Mouse (Mus musculus): ENCODE measurements around the gene Wdr54. TPM values are rescaled to one million over a fixed set of nuclear protein-coding genes. Genes with fewer than 3 reads are reported as not detected.

Gene Wdr54
- total and polyA plus RNA-seq, 2 experiments from 2014 or later = 12.7 to 21.5 TPM

DNA sequence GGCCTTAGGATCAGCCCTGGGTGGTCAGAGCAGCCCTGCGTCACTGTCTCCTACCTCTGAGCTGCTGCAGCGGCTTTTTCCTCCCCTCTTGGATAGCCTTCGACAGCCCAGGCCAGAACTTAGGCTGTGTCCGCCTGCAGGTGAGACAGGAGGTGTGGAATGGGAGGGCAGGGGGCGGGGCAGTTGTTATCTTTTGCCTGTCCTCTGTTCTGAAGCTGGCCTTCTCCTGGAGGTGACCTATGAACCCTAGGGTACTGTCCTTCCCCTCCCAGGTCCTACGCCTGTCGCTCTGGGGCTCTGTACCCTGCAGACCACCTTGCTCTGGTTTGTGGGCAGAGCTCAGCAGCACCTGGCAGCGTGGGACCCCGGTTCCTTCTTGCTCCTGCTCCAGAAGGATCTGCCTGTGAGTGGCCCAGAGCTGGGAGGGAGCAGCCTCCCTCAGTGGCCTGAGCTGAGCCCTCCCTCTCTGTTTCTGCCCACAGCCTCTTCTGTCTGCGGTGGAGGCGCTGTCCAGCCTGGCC lies 53.0 kb downstream of the Wdr54 start:
- H3K27me3 ChIP-seq (ENCODE audit: insufficient read depth, low read length) = no peaks in the 10 kb centered on the region
- H3K4me2 ChIP-seq (ENCODE audit: low read depth, low read length, poor library complexity, severe bottlenecking) = peak overlapping the region; percentile 74
- 0 out of 2 replicates have a peak overlapping the region, but pooled peaks have one; percentile 7 for H3K27ac ChIP-seq (ENCODE audit: low read depth, low read length)
- H3K4me3 ChIP-seq (ENCODE audit: low read depth, low read length) = peak overlapping the region; percentile 78
- no peak for ATAC-seq (ENCODE audit: low FRiP score)
- H3K4me1 ChIP-seq (ENCODE audit: insufficient read depth, low read length) = peaks cover 13% of the 10 kb centered on the region
- 56% methylated on average over 11 of the region's 11 CpGs for WGBS
- no peak for DNase-seq (ENCODE audit: low spot score)
- no peaks in the 10 kb centered on the region for H3K9me3 ChIP-seq (ENCODE audit: low read length)
- peaks cover 17% of the 10 kb centered on the region; the same call in 1 of the 2 replicates for H3K36me3 ChIP-seq (ENCODE audit: insufficient read depth, low read length)
- no peak for TF ChIP-seq CTCF (IDR thresholded peaks at IDR 0.05)
- H3K9ac ChIP-seq (replicated peaks; ENCODE audit: low read length, poor library complexity, severe bottlenecking) = peak overlapping the region; percentile 83

DNA sequence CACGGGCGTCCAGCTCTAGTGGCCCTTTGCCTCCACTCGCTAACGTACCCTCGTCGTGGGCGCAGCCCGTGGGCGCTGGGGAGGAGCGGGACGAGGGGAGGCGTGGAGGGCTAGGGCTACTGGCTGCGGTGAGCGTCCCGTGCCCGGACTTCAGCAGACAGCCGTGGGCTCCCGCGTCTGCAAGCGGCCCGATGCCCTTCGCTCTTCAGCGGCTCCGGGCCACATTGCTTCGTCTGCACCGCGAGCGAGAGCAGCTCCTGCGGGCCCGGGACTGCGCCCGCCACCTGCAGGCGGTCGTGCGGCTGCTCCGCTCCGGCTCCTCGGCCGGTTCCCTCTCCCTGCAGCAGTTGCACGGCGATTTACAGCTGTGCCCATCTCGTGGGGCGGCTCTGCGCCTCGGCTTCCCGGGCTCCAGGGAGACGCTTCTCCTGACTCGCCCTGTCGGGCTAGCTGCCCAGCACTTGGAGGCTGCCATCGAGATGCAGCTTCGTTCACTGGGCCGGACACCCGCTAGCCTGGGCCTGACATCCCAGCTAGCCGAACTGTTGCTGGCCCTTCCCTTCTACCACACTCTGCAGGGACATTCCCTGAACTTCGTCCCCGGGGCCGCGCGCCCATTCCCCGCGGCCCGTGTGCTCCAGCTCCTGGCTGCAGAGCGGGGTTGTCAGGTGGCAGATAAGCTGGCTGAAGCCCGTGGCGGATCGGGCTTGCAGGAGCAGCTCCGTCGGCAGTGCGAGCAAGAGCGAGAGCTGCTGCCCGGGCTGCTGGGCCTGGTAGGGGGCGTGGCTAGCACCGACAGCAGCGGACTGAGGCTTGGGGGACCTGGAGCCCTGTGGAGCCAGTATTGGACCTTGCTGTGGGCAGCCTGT lies 54.3 kb downstream of the Wdr54 start:
- DNase-seq (ENCODE audit: low spot score) (peak; percentile 55), ATAC-seq (ENCODE audit: low FRiP score) (peak; percentile 84)
- peak overlapping the region; percentile 79 for H3K27ac ChIP-seq (ENCODE audit: low read depth, low read length)
- under 1% methylated on average over 62 of the region's 74 CpGs for WGBS
- peak overlapping the region; percentile 78 for H3K4me3 ChIP-seq (ENCODE audit: low read depth, low read length)
- no peaks in the 10 kb centered on the region for H3K27me3 ChIP-seq (ENCODE audit: insufficient read depth, low read length)
- peaks cover 8% of the 10 kb centered on the region for H3K4me1 ChIP-seq (ENCODE audit: insufficient read depth, low read length)
- H3K36me3 ChIP-seq (ENCODE audit: insufficient read depth, low read length) = peaks cover 12% of the 10 kb centered on the region; the same call in 1 of the 2 replicates
- peak overlapping the region; percentile 83 for H3K9ac ChIP-seq (replicated peaks; ENCODE audit: low read length, poor library complexity, severe bottlenecking)
- H3K4me2 ChIP-seq (ENCODE audit: low read depth, low read length, poor library complexity, severe bottlenecking) = peak overlapping the region; percentile 74
- no peaks in the 10 kb centered on the region for H3K9me3 ChIP-seq (ENCODE audit: low read length)
- peak; percentile 56 for TF ChIP-seq CTCF (IDR thresholded peaks at IDR 0.05)

DNA sequence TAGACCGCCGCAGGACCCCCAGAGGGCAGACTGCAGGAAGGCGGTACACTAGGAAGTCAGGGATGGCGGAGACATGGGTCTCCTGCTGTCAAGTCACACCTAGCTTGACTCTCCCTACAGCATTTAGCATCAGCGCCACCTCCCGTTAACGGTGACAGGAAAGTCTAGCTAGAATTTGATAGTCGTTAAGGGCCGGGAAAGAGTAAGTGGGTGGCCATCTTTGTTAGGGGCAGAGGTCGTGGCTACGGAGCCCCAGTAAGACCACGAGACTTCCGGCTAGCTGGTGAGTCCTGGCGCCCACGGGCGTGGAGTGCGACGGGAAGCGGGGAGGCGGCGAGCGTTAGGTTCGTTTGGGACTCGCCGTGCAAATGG lies 54.9 kb downstream of the Wdr54 start, which contains the start of the genes Ccdc142 and Gm42688:
Gene Ccdc142 (plus strand): TSS at position 286 of the 372 bp plus-strand sequence.
Gene Gm42688 (plus strand): TSS at position 302 of the 372 bp plus-strand sequence.
- Histone ChIP-seq H3K9ac (replicated peaks; ENCODE audit: low read length, poor library complexity, severe bottlenecking) (peak within 1 kb of the TSS; percentile 83), H3K9me3 (ENCODE audit: low read length) (no peaks in the 10 kb centered on the region), H3K4me2 (ENCODE audit: low read depth, low read length, poor library complexity, severe bottlenecking) (peak within 1 kb of the TSS; percentile 74), H3K27ac (ENCODE audit: low read depth, low read length) (peak within 1 kb of the TSS; percentile 79), H3K4me3 (ENCODE audit: low read depth, low read length) (peak within 1 kb of the TSS; percentile 78), H3K4me1 (ENCODE audit: insufficient read depth, low read length) (peaks cover 8% of the 10 kb centered on the region), H3K27me3 (ENCODE audit: insufficient read depth, low read length) (no peaks in the 10 kb centered on the region), H3K36me3 (ENCODE audit: insufficient read depth, low read length) (peaks cover 8% of the 10 kb centered on the region; the same call in 1 of the 2 replicates)
- peak; percentile 82 for TF ChIP-seq CTCF (IDR thresholded peaks at IDR 0.05)
- DNase-seq (ENCODE audit: low spot score) (peak; percentile 95), ATAC-seq (ENCODE audit: low FRiP score) (peak; percentile 91)
- 0% methylated on average over 25 of the region's 25 CpGs for WGBS

Other genes with a start within 250 kb of the Wdr54 start
- gene Sema4f, start 216.6 kb downstream of the Wdr54 start, total RNA-seq (2014; rRNA removed) = 15.4 and 15.5 TPM in 2 replicates
- 16.6 and 16.9 TPM in 2 replicates for gene Sema4f, start 216.6 kb downstream of the Wdr54 start, polyA plus RNA-seq (2015; fragmentation: Nextera tagmentation; extraction: Ambion mirVana)
- 1.2 TPM in 1 of 2 replicates, not detected in the other for gene M1ap, start 209.5 kb downstream of the Wdr54 start, total RNA-seq (2014; rRNA removed)
- gene M1ap, start 209.5 kb downstream of the Wdr54 start, polyA plus RNA-seq (2015; fragmentation: Nextera tagmentation; extraction: Ambion mirVana) = 0.12 TPM in 1 of 2 replicates, not detected in the other
- gene Dok1, start 122.9 kb downstream of the Wdr54 start, total RNA-seq (2014; rRNA removed) = 3.9 and 5.0 TPM in 2 replicates
- gene Dok1, start 122.9 kb downstream of the Wdr54 start, polyA plus RNA-seq (2015; fragmentation: Nextera tagmentation; extraction: Ambion mirVana) = 1.1 and 2.3 TPM in 2 replicates
- gene Loxl3, start 122.2 kb downstream of the Wdr54 start, total RNA-seq (2014; rRNA removed) = 6.9 and 7.3 TPM in 2 replicates
- 4.7 and 5.6 TPM in 2 replicates for gene Loxl3, start 122.2 kb downstream of the Wdr54 start, polyA plus RNA-seq (2015; fragmentation: Nextera tagmentation; extraction: Ambion mirVana)
- gene Aup1, start 101.9 kb downstream of the Wdr54 start, total RNA-seq (2014; rRNA removed) = 180 and 190 TPM in 2 replicates
- 130 and 155 TPM in 2 replicates for gene Aup1, start 101.9 kb downstream of the Wdr54 start, polyA plus RNA-seq (2015; fragmentation: Nextera tagmentation; extraction: Ambion mirVana)
- 45.4 and 56.5 TPM in 2 replicates for gene Htra2, start 101.1 kb downstream of the Wdr54 start, total RNA-seq (2014; rRNA removed)
- gene Htra2, start 101.1 kb downstream of the Wdr54 start, polyA plus RNA-seq (2015; fragmentation: Nextera tagmentation; extraction: Ambion mirVana) = 87.8 and 93.4 TPM in 2 replicates
- 0.09 and 0.11 TPM in 2 replicates for gene Dqx1, start 98.6 kb downstream of the Wdr54 start, total RNA-seq (2014; rRNA removed)
- gene Dqx1, start 98.6 kb downstream of the Wdr54 start, polyA plus RNA-seq (2015; fragmentation: Nextera tagmentation; extraction: Ambion mirVana) = 0.30 and 0.32 TPM in 2 replicates
- gene Tlx2, start 86.1 kb downstream of the Wdr54 start, total RNA-seq (2014; rRNA removed) = not detected in 2 replicates
- not detected in 2 replicates for gene Tlx2, start 86.1 kb downstream of the Wdr54 start, polyA plus RNA-seq (2015; fragmentation: Nextera tagmentation; extraction: Ambion mirVana)
- 11.8 and 20.4 TPM in 2 replicates for gene Pcgf1, start 78.5 kb downstream of the Wdr54 start, total RNA-seq (2014; rRNA removed)
- 30.4 and 35.5 TPM in 2 replicates for gene Pcgf1, start 78.5 kb downstream of the Wdr54 start, polyA plus RNA-seq (2015; fragmentation: Nextera tagmentation; extraction: Ambion mirVana)
- gene Lbx2, start 70.0 kb downstream of the Wdr54 start, total RNA-seq (2014; rRNA removed) = not detected in 2 replicates
- 0.26 TPM in 1 of 2 replicates, not detected in the other for gene Lbx2, start 70.0 kb downstream of the Wdr54 start, polyA plus RNA-seq (2015; fragmentation: Nextera tagmentation; extraction: Ambion mirVana)
- gene Ccdc142, start 54.8 kb downstream of the Wdr54 start, total RNA-seq (2014; rRNA removed) = 13.6 and 26.0 TPM in 2 replicates
- gene Ccdc142, start 54.8 kb downstream of the Wdr54 start, polyA plus RNA-seq (2015; fragmentation: Nextera tagmentation; extraction: Ambion mirVana) = 6.0 TPM in 2 replicates
- 4.4 and 8.1 TPM in 2 replicates for gene Gm42688, start 54.8 kb downstream of the Wdr54 start, total RNA-seq (2014; rRNA removed)
- gene Gm42688, start 54.8 kb downstream of the Wdr54 start, polyA plus RNA-seq (2015; fragmentation: Nextera tagmentation; extraction: Ambion mirVana) = 3.5 and 4.4 TPM in 2 replicates
- 46.4 and 57.2 TPM in 2 replicates for gene Mrpl53, start 47.4 kb downstream of the Wdr54 start, total RNA-seq (2014; rRNA removed)
- 115 and 118 TPM in 2 replicates for gene Mrpl53, start 47.4 kb downstream of the Wdr54 start, polyA plus RNA-seq (2015; fragmentation: Nextera tagmentation; extraction: Ambion mirVana)
- gene Mogs, start 40.9 kb downstream of the Wdr54 start, total RNA-seq (2014; rRNA removed) = 32.6 and 40.3 TPM in 2 replicates
- gene Mogs, start 40.9 kb downstream of the Wdr54 start, polyA plus RNA-seq (2015; fragmentation: Nextera tagmentation; extraction: Ambion mirVana) = 18.8 and 19.8 TPM in 2 replicates
- 152 and 199 TPM in 2 replicates for gene Wbp1, start 34.8 kb downstream of the Wdr54 start, total RNA-seq (2014; rRNA removed)
- gene Wbp1, start 34.8 kb downstream of the Wdr54 start, polyA plus RNA-seq (2015; fragmentation: Nextera tagmentation; extraction: Ambion mirVana) = 85.3 and 91.6 TPM in 2 replicates
- 29.4 and 40.9 TPM in 2 replicates for gene Ino80b, start 31.0 kb downstream of the Wdr54 start, total RNA-seq (2014; rRNA removed)
- 14.6 and 16.2 TPM in 2 replicates for gene Ino80b, start 31.0 kb downstream of the Wdr54 start, polyA plus RNA-seq (2015; fragmentation: Nextera tagmentation; extraction: Ambion mirVana)
- gene Rtkn, start 20.9 kb downstream of the Wdr54 start, total RNA-seq (2014; rRNA removed) = 24.3 and 30.9 TPM in 2 replicates
- 12.5 and 14.6 TPM in 2 replicates for gene Rtkn, start 20.9 kb downstream of the Wdr54 start, polyA plus RNA-seq (2015; fragmentation: Nextera tagmentation; extraction: Ambion mirVana)
- gene 1700003E16Rik, start within 50 bp of the Wdr54 start, total RNA-seq (2014; rRNA removed) = 15.6 and 20.5 TPM in 2 replicates
- 18.0 and 18.2 TPM in 2 replicates for gene 1700003E16Rik, start within 50 bp of the Wdr54 start, polyA plus RNA-seq (2015; fragmentation: Nextera tagmentation; extraction: Ambion mirVana)
- gene Dctn1, start 9.5 kb upstream of the Wdr54 start, total RNA-seq (2014; rRNA removed) = 126 and 129 TPM in 2 replicates
- 166 TPM in 2 replicates for gene Dctn1, start 9.5 kb upstream of the Wdr54 start, polyA plus RNA-seq (2015; fragmentation: Nextera tagmentation; extraction: Ambion mirVana)
- 0.57 and 3.3 TPM in 2 replicates for gene Slc4a5, start 63.4 kb upstream of the Wdr54 start, total RNA-seq (2014; rRNA removed)
- gene Slc4a5, start 63.4 kb upstream of the Wdr54 start, polyA plus RNA-seq (2015; fragmentation: Nextera tagmentation; extraction: Ambion mirVana) = 0.16 and 0.25 TPM in 2 replicates
- gene Mthfd2, start 169.5 kb upstream of the Wdr54 start, total RNA-seq (2014; rRNA removed) = 19.2 and 24.0 TPM in 2 replicates
- gene Mthfd2, start 169.5 kb upstream of the Wdr54 start, polyA plus RNA-seq (2015; fragmentation: Nextera tagmentation; extraction: Ambion mirVana) = 27.0 and 32.0 TPM in 2 replicates
- 23.2 and 31.6 TPM in 2 replicates for gene Mob1a, start 169.6 kb upstream of the Wdr54 start, total RNA-seq (2014; rRNA removed)
- gene Mob1a, start 169.6 kb upstream of the Wdr54 start, polyA plus RNA-seq (2015; fragmentation: Nextera tagmentation; extraction: Ambion mirVana) = 8.7 and 9.0 TPM in 2 replicates
- 9.6 and 10.6 TPM in 2 replicates for gene Bola3, start 192.8 kb upstream of the Wdr54 start, total RNA-seq (2014; rRNA removed)
- gene Bola3, start 192.8 kb upstream of the Wdr54 start, polyA plus RNA-seq (2015; fragmentation: Nextera tagmentation; extraction: Ambion mirVana) = 46.2 and 51.2 TPM in 2 replicates

Measured in midbrain, postnatal 0 days (tissue).